Comparison of ENCODE assay signal across 21 mouse cellular contexts in genomic region chr2:25099703-25100102, GRCm38 (mm10). TPM values are rescaled to one million over a fixed set of nuclear protein-coding genes. Genes with fewer than 3 reads are reported as not detected.
DNase-seq lines count a peak whose midpoint lies in the region; ATAC-seq and TF ChIP-seq lines count a peak whose summit lies in the region.
"Had no signal": no experiment of that assay in that cellular context is flagged by ENCODE, and none has a peak within 500 bp of the region (broad histone marks: within the 10 kb centered on the region; RNA-seq: fewer than 3 reads in every experiment).

No protein-coding gene starts in this region.

- H3K4me2 ChIP-seq in hindbrain, embryonic 11.5 days (replicated peaks; ENCODE audit: low read depth, low read length), result no peak overlapping the region
- no peak overlapping the region for H3K4me2 ChIP-seq in hindbrain, embryonic 14.5 days (replicated peaks)
- no peak overlapping the region for H3K4me2 ChIP-seq in forebrain, embryonic 12.5 days
- H3K4me2 ChIP-seq in hindbrain, postnatal 0 days (ENCODE audit: low read depth, low read length), result no peak overlapping the region

- H3K9ac ChIP-seq in hindbrain, embryonic 11.5 days (ENCODE audit: low read depth, low read length), result no peak overlapping the region
- no peak overlapping the region for H3K9ac ChIP-seq in hindbrain, embryonic 14.5 days
- H3K9ac ChIP-seq in forebrain, embryonic 12.5 days, result no peak overlapping the region
- no peak overlapping the region for H3K9ac ChIP-seq in hindbrain, postnatal 0 days (replicated peaks; ENCODE audit: low read length)
- H3K9ac ChIP-seq: liver, postnatal 0 days had no signal

- DNase-seq in hindbrain, embryonic 11.5 days (ENCODE audit: low spot score), result peak; percentile 43
- DNase-seq in hindbrain, embryonic 14.5 days (ENCODE audit: low spot score), result no peak
- peak; percentile 41 for DNase-seq in CD4-positive, CD25-positive, alpha-beta regulatory T cell, adult 2 months (ENCODE audit: low read depth, low spot score)
- no peak for DNase-seq in hindbrain, postnatal 0 days (ENCODE audit: low spot score)
- DNase-seq in kidney, adult 2 months, result no peak
- no peak for DNase-seq in urinary bladder, adult 2 months (ENCODE audit: low spot score)
- no peak for DNase-seq in left cerebral cortex, postnatal 36 days (ENCODE audit: low spot score in 2 of 2)
- DNase-seq: cerebellum, adult 9-10 months; gastrocnemius, adult 2 months; kidney, adult 11 months had no signal

- H3K27me3 ChIP-seq in hindbrain, embryonic 11.5 days (ENCODE audit: control insufficient read depth, insufficient read depth, low read length), result no peaks in the 10 kb centered on the region
- H3K27me3 ChIP-seq in hindbrain, embryonic 14.5 days (ENCODE audit: control insufficient read depth, insufficient read depth, low read length), result no peaks in the 10 kb centered on the region
- H3K27me3 ChIP-seq in forebrain, embryonic 12.5 days, result peaks cover 12% of the 10 kb centered on the region
- peaks cover 3% of the 10 kb centered on the region; the same call in 1 of the 2 replicates for H3K27me3 ChIP-seq in hindbrain, postnatal 0 days (ENCODE audit: insufficient read depth, low read length)
- H3K27me3 ChIP-seq in kidney, adult 2 months (replicated peaks; ENCODE audit: control insufficient read depth, insufficient read depth, low read length), result no peaks in the 10 kb centered on the region

- WGBS in hindbrain, embryonic 11.5 days, result 56% methylated on average over 3 of the region's 3 CpGs
- WGBS in hindbrain, embryonic 14.5 days, result 37% methylated on average over 3 of the region's 3 CpGs
- 50% methylated on average over 3 of the region's 3 CpGs for WGBS in forebrain, embryonic 12.5 days
- WGBS in hindbrain, postnatal 0 days, result 46% methylated on average over 3 of the region's 3 CpGs
- 83% methylated on average over 3 of the region's 3 CpGs for WGBS in kidney, adult 2 months

- no peaks in the 10 kb centered on the region for H3K36me3 ChIP-seq in hindbrain, embryonic 11.5 days (ENCODE audit: control insufficient read depth, insufficient read depth, low read length)
- no peaks in the 10 kb centered on the region for H3K36me3 ChIP-seq in hindbrain, embryonic 14.5 days (replicated peaks; ENCODE audit: control insufficient read depth, insufficient read depth)
- no peaks in the 10 kb centered on the region for H3K36me3 ChIP-seq in forebrain, embryonic 12.5 days (replicated peaks)
- H3K36me3 ChIP-seq in hindbrain, postnatal 0 days (ENCODE audit: insufficient read depth, low read length), result no peaks in the 10 kb centered on the region
- no peaks in the 10 kb centered on the region for H3K36me3 ChIP-seq in kidney, adult 2 months (ENCODE audit: control insufficient read depth, insufficient read depth, low read length)

- H3K27ac ChIP-seq in hindbrain, embryonic 11.5 days (ENCODE audit: low read depth, low read length), result peak overlapping the region; percentile 37
- H3K27ac ChIP-seq in hindbrain, embryonic 14.5 days, result no peak overlapping the region; the same call in 1 of the 2 replicates
- peak overlapping the region; percentile 73 for H3K27ac ChIP-seq in forebrain, embryonic 12.5 days
- no peak overlapping the region for H3K27ac ChIP-seq in hindbrain, postnatal 0 days
- no peak overlapping the region for H3K27ac ChIP-seq in kidney, adult 2 months (ENCODE audit: insufficient read depth, low read depth, low read length)
- H3K27ac ChIP-seq: gastrocnemius, adult 2 months; stomach, postnatal 0 days had no signal

- no peak for TF ChIP-seq POLR2A in kidney, adult 2 months (IDR thresholded peaks at IDR 0.05; ENCODE audit: low read depth, low read length)

- no peaks in the 10 kb centered on the region for H3K9me3 ChIP-seq in hindbrain, embryonic 11.5 days (ENCODE audit: control insufficient read depth, low read length)
- H3K9me3 ChIP-seq in hindbrain, embryonic 14.5 days (ENCODE audit: control insufficient read depth, low read length), result no peaks in the 10 kb centered on the region
- no peaks in the 10 kb centered on the region for H3K9me3 ChIP-seq in forebrain, embryonic 12.5 days
- H3K9me3 ChIP-seq in hindbrain, postnatal 0 days (ENCODE audit: low read length), result no peaks in the 10 kb centered on the region

- ATAC-seq in hindbrain, embryonic 11.5 days (ENCODE audit: low FRiP score), result peak; percentile 61
- ATAC-seq in hindbrain, embryonic 14.5 days (ENCODE audit: low FRiP score), result no peak
- no peak; the same call in 1 of the 2 replicates for ATAC-seq in forebrain, embryonic 12.5 days (ENCODE audit: low FRiP score)
- ATAC-seq in hindbrain, postnatal 0 days, result peak; percentile 52; the same call in 1 of the 2 replicates
- ATAC-seq: Patski had no signal

- TF ChIP-seq CTCF in hindbrain, postnatal 0 days (IDR thresholded peaks at IDR 0.05; ENCODE audit: low read depth), result no peak
- no peak for TF ChIP-seq CTCF in kidney, adult 2 months (conservative IDR thresholded peaks at IDR 0.05; ENCODE audit: insufficient read depth, insufficient read length, low read depth, low read length)

- intact Hi-C loops in left cerebral cortex, postnatal 36 days (cut with DNase I), result loop anchor here (5.0 kb wide), 1 partner anchor 83 kb away; the partner anchor contains the start of gene Nrarp

- peaks cover 5% of the 10 kb centered on the region; the same call in 1 of the 2 replicates for H3K4me1 ChIP-seq in hindbrain, embryonic 11.5 days (replicated peaks; ENCODE audit: control insufficient read depth, insufficient read depth, low read length)
- peaks cover 12% of the 10 kb centered on the region; the same call in 1 of the 2 replicates for H3K4me1 ChIP-seq in hindbrain, embryonic 14.5 days (replicated peaks; ENCODE audit: control insufficient read depth, insufficient read depth, low read length)
- H3K4me1 ChIP-seq in forebrain, embryonic 12.5 days, result peaks cover 25% of the 10 kb centered on the region
- H3K4me1 ChIP-seq in hindbrain, postnatal 0 days (ENCODE audit: insufficient read depth, low read length), result no peaks in the 10 kb centered on the region
- no peaks in the 10 kb centered on the region for H3K4me1 ChIP-seq in kidney, adult 2 months (ENCODE audit: control insufficient read depth, insufficient read depth, low read length)

- H3K4me3 ChIP-seq in hindbrain, embryonic 11.5 days (ENCODE audit: low read depth, low read length), result no peak overlapping the region
- no peak overlapping the region for H3K4me3 ChIP-seq in hindbrain, embryonic 14.5 days (replicated peaks; ENCODE audit: low read length)
- no peak overlapping the region for H3K4me3 ChIP-seq in forebrain, embryonic 12.5 days (replicated peaks)
- H3K4me3 ChIP-seq in hindbrain, postnatal 0 days (ENCODE audit: low read length), result no peak overlapping the region
- no peak overlapping the region for H3K4me3 ChIP-seq in kidney, adult 2 months (ENCODE audit: insufficient read depth, low read depth, low read length)
- H3K4me3 ChIP-seq: gastrocnemius, adult 2 months had no signal

RNA-seq across cellular contexts. Expression of gene Noxa1, which starts 4.8 kb away (rescaled TPM):
- polyA plus RNA-seq in hindbrain, embryonic 11.5 days (2014; fragmentation: Nextera tagmentation; extraction: Ambion mirVana), result not detected in 2 replicates
- not detected in 2 replicates for polyA plus RNA-seq in hindbrain, embryonic 14.5 days (2014; fragmentation: Nextera tagmentation; extraction: Ambion mirVana)
- 0.24 TPM in 1 of 2 replicates, not detected in the other for polyA plus RNA-seq in forebrain, embryonic 12.5 days (2016; fragmentation: Nextera tagmentation; extraction: Ambion mirVana)
- total RNA-seq in hindbrain, postnatal 0 days (2014; rRNA removed), result not detected in 2 replicates
- polyA plus RNA-seq in hindbrain, postnatal 0 days (2015; fragmentation: Nextera tagmentation; extraction: Ambion mirVana), result not detected in 2 replicates
- not detected in 2 replicates for polyA plus RNA-seq in kidney, adult 2 months (2012; rRNA removed)
- 0.13 and 0.18 TPM in 2 replicates for polyA plus RNA-seq in urinary bladder, adult 2 months (2012; rRNA removed)
- not detected for total RNA-seq in left cerebral cortex, postnatal 36 days (2021)
- total RNA-seq: adrenal gland, postnatal 36 days; gastrocnemius, adult 2 months; granulocyte monocyte progenitor cell, adult 5-6 weeks; hematopoietic stem cell, adult 5-6 weeks; layer of hippocampus, postnatal 10 days; left cerebral cortex, postnatal 14 days; monocyte, adult 5-6 weeks had no signal
- polyA plus RNA-seq: heart, embryonic 14.5 days; Patski had no signal

RNA-seq across cellular contexts. Expression of gene Entpd8, which starts 19.6 kb away (rescaled TPM):
- not detected in 2 replicates for polyA plus RNA-seq in hindbrain, embryonic 11.5 days (2014; fragmentation: Nextera tagmentation; extraction: Ambion mirVana)
- 0.21 TPM in 1 of 2 replicates, not detected in the other for polyA plus RNA-seq in hindbrain, embryonic 14.5 days (2014; fragmentation: Nextera tagmentation; extraction: Ambion mirVana)
- polyA plus RNA-seq in forebrain, embryonic 12.5 days (2016; fragmentation: Nextera tagmentation; extraction: Ambion mirVana), result not detected in 2 replicates
- total RNA-seq in hindbrain, postnatal 0 days (2014; rRNA removed), result not detected in 2 replicates
- polyA plus RNA-seq in hindbrain, postnatal 0 days (2015; fragmentation: Nextera tagmentation; extraction: Ambion mirVana), result not detected in 2 replicates
- polyA plus RNA-seq in kidney, adult 2 months (2012; rRNA removed), result 23.7 and 29.2 TPM in 2 replicates
- 0.03 and 0.07 TPM in 2 replicates for polyA plus RNA-seq in urinary bladder, adult 2 months (2012; rRNA removed)
- total RNA-seq in left cerebral cortex, postnatal 36 days (2021), result not detected
- total RNA-seq: adrenal gland, postnatal 36 days; gastrocnemius, adult 2 months; granulocyte monocyte progenitor cell, adult 5-6 weeks; hematopoietic stem cell, adult 5-6 weeks; layer of hippocampus, postnatal 10 days; left cerebral cortex, postnatal 14 days; monocyte, adult 5-6 weeks had no signal
- polyA plus RNA-seq: heart, embryonic 14.5 days; Patski had no signal

RNA-seq across cellular contexts. Expression of gene Nsmf, which starts 45.5 kb away (rescaled TPM):
- 37.6 and 51.1 TPM in 2 replicates for polyA plus RNA-seq in hindbrain, embryonic 11.5 days (2014; fragmentation: Nextera tagmentation; extraction: Ambion mirVana)
- polyA plus RNA-seq in hindbrain, embryonic 14.5 days (2014; fragmentation: Nextera tagmentation; extraction: Ambion mirVana), result 117 and 126 TPM in 2 replicates
- 103 and 112 TPM in 2 replicates for polyA plus RNA-seq in forebrain, embryonic 12.5 days (2016; fragmentation: Nextera tagmentation; extraction: Ambion mirVana)
- 254 and 279 TPM in 2 replicates for total RNA-seq in hindbrain, postnatal 0 days (2014; rRNA removed)
- 152 and 159 TPM in 2 replicates for polyA plus RNA-seq in hindbrain, postnatal 0 days (2015; fragmentation: Nextera tagmentation; extraction: Ambion mirVana)
- 77.8 and 110 TPM in 2 replicates for polyA plus RNA-seq in kidney, adult 2 months (2012; rRNA removed)
- 87.4 and 114 TPM in 2 replicates for polyA plus RNA-seq in urinary bladder, adult 2 months (2012; rRNA removed)
- 100 to 1,000 TPM; 458 to 503 TPM for total RNA-seq in left cerebral cortex, postnatal 36 days (2021)

Comparison
In these comparisons a context has a peak if more than half of its experiments do, and no peak if none do; other contexts are left out.
1. ATAC-seq: peak in hindbrain, embryonic 11.5 days (single experiment) and hindbrain, postnatal 0 days (single experiment); none in hindbrain, embryonic 14.5 days (single experiment) and forebrain, embryonic 12.5 days (single experiment).
2. DNase-seq: peak in hindbrain, embryonic 11.5 days (single experiment) and CD4-positive, CD25-positive, alpha-beta regulatory T cell, adult 2 months (single experiment); none in hindbrain, embryonic 14.5 days (single experiment), hindbrain, postnatal 0 days (single experiment), kidney, adult 2 months (single experiment), urinary bladder, adult 2 months (single experiment) and left cerebral cortex, postnatal 36 days (0 of 2).
3. H3K27ac ChIP-seq: peak in hindbrain, embryonic 11.5 days (single experiment) and forebrain, embryonic 12.5 days (single experiment); none in hindbrain, embryonic 14.5 days (single experiment), hindbrain, postnatal 0 days (single experiment) and kidney, adult 2 months (single experiment).
4. RNA of gene Entpd8, which starts 19.6 kb away (polyA plus RNA-seq): 23.7 to 29.2 TPM in kidney, adult 2 months; 0.21 TPM in hindbrain, embryonic 14.5 days, 0.03 to 0.07 TPM in urinary bladder, adult 2 months, not detected in hindbrain, embryonic 11.5 days, not detected in forebrain, embryonic 12.5 days and not detected in hindbrain, postnatal 0 days; every median in the first group is over 10 times any median in the second.